Mouse (Mus musculus) hindbrain, postnatal 0 days (tissue): ENCODE measurements around the gene Ccnl1. TPM values are rescaled to one million over a fixed set of nuclear protein-coding genes. Genes with fewer than 3 reads are reported as not detected.
A peak's percentile ranks its signal among the peaks of the same experiment; 100 is the strongest.

Experiments
- ATAC-seq: fragments of 200-750 bp; cut with Nextera tagmentation; 2 replicates; pipeline ENCODE4 v1.8.0; 2017; ENCODE audit warnings: mild to moderate bottlenecking, moderate TSS enrichment, moderate library complexity
- DNase-seq: peaks from one replicate; pipeline ENCODE4 v3.0.0-alpha.2; 2015; ENCODE audit warnings: low spot score
- H3K27ac ChIP-seq: fragments of 300-500 bp; sonication (generic); 2 replicates; pipeline ENCODE4 v1.5.1; 2014; ENCODE audit warnings: mild to moderate bottlenecking
- H3K27me3 ChIP-seq: fragments of 300-500 bp; sonication (generic); 2 replicates; pipeline ENCODE4 v1.6.1; 2014; ENCODE audit warnings: low read length, mixed read lengths; ENCODE audit not compliant: insufficient read depth
- H3K36me3 ChIP-seq: fragments of 300-500 bp; sonication (generic); 2 replicates; pipeline ENCODE4 v1.6.1; 2014; ENCODE audit warnings: low read length, mixed read lengths; ENCODE audit not compliant: insufficient read depth
- H3K4me1 ChIP-seq: fragments of 300-500 bp; sonication (generic); 2 replicates; pipeline ENCODE4 v1.6.1; 2014; ENCODE audit warnings: antibody characterized with exemption, low read length, mixed read lengths; ENCODE audit not compliant: insufficient read depth
- H3K4me2 ChIP-seq: fragments of 300-500 bp; sonication (generic); 2 replicates; pipeline ENCODE4 v1.6.1; 2014; ENCODE audit warnings: low read depth, mild to moderate bottlenecking, low read length, moderate library complexity, mixed read lengths
- H3K4me3 ChIP-seq: fragments of 300-500 bp; sonication (generic); 2 replicates; pipeline ENCODE4 v1.5.1; 2014; ENCODE audit warnings: low read length
- H3K9ac ChIP-seq: fragments of 300-500 bp; sonication (generic); replicated peaks from 2 replicates; pipeline ENCODE4 v1.6.1; 2014; ENCODE audit warnings: mild to moderate bottlenecking, low read length, moderate library complexity, mixed read lengths
- H3K9me3 ChIP-seq: fragments of 300-500 bp; sonication (generic); 2 replicates; pipeline ENCODE4 v1.6.1; 2016; ENCODE audit warnings: low read length, mixed read lengths
- CTCF ChIP-seq: IDR thresholded peaks from 2 replicates; pipeline ENCODE4 v1.5.1; 2016; ENCODE audit warnings: antibody characterized with exemption, control low read depth, low read depth
- WGBS: fragments of 180-500 bp; shearing (Covaris S2); extraction: QIAGEN DNeasy Blood & Tissue Kit; methylation state at CpG from one replicate; pipeline ENCODE4 v1.1.7; 2014; 5-methylcytosine and 5-hydroxymethylcytosine counted together
- polyA plus RNA-seq: library from polyadenylated mRNA; unstranded; fragments of >200 nt; fragmentation: Nextera tagmentation; extraction: Ambion mirVana; gene quantifications from 2 replicates; pipeline ENCODE4 v1.2.1, GENCODE M21; 2015
- total RNA-seq: library from RNA; depleted of rRNA; stranded (reverse); fragments of >200 nt; gene quantifications from 2 replicates; pipeline ENCODE4 v1.2.3, GENCODE M21; 2014

Ccnl1 gene
- total and polyA plus RNA-seq, 2 experiments from 2014 or later, result 32.9 to 56.8 TPM

DNA sequence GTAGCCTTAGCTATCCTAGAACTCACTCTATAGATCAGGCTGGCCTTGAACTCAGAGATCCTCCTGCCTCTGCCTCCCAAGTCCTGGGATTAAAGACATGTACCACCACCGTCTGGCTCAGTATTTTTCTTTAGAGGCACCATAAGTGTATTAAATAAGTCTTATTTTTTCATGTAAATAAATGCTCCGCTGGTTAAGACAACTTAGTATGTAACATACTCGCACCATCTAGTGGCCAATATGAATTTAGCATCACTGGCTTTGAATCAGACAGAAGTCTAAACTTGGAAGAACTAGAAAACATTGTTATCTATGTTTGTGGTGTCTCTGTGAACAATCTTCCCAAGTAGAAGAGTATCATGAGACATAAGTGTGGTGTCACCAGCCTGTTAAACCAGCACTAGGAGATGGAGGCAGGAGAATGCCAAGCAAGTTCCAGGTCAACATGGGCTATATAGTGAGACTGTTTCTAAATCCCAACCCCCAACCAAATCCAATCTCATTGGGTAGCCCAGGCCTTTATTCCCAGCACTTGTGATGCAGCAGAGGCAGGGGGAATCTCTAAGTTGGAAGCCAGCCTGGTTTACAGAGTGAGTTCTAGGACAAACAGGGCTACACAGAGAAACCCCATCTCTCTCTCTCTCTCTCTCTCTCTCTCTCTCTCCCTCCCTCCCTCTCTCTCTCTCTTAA is 33.1 kb upstream of the Ccnl1 start:
- Histone ChIP-seq H3K4me1 (no peaks in the 10 kb centered on the region), H3K4me2 (no peak overlapping the region), H3K9ac (no peak overlapping the region), H3K27ac (no peak overlapping the region), H3K27me3 (no peaks in the 10 kb centered on the region), H3K9me3 (no peaks in the 10 kb centered on the region), H3K4me3 (no peak overlapping the region), H3K36me3 (no peaks in the 10 kb centered on the region)
- WGBS, result 14% methylated on average over 3 of the region's 3 CpGs
- ATAC-seq (peak; percentile 64), DNase-seq (peak; percentile 80)
- peak; percentile 79 for TF ChIP-seq CTCF

DNA sequence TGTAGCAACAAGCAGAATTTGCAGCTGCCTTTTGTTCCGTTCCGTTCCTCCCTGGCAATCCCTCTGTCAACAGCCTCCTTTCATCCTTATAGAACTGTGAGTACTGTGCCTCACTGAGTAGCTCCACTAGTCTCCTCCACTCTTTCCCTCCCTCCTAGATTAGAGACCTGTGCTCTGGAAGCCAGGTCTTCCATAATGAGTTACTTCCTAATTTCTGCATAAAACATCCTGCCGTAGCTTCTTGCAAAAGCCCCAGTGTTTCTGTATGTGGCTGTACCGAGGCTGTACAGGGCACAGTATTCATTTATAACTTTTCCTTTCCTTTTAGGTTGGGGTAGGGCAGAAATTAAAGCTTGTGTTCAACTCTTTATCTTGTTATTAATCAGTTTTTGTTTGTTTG is 32.5 kb upstream of the Ccnl1 start:
- no peak for ATAC-seq

DNA sequence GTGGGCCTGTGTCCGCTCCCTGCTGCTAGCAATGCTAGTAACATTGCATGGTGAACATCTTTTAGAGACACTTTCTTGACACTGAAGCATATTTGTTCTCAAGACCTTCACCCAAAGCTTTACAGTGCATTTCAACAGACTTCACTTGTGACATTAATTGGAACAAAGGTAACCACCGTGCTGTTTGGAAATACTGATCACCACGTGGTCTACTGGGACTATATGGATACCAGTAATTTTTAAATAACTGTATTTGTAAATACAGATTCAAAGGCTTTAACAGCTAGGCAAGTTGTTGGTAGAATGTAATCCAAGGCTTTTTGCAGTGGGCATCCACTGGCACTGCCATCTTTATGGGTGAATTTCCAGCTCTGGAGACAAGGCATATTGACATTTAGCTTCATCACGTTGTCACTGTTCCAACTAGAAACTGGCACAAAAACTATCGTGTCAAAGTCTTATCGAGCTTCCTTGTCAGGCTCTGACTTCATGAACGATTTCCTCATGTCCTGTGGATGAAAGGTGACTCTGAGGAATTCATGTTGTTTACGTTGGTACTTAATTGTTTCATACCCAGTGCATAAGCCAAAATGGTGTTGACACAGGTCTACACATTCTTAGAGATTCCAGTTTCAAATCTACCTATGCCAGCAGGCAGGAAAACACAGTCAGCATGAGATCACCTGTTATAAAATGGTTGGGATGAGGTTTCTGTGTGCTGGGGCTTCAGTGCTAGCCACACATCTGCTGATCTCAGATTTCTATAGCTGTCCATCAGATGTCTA is 30.9 kb upstream of the Ccnl1 start:
- 80% methylated on average over 8 of the region's 8 CpGs for WGBS
- no peak overlapping the region for H3K4me3 ChIP-seq

More for the DNA sequence above, 32.5 kb upstream of the Ccnl1 start:
- TF ChIP-seq CTCF, result no peak
- WGBS, result 86% methylated on average over 4 of the region's 4 CpGs
- Histone ChIP-seq H3K27ac (no peak overlapping the region), H3K36me3 (no peaks in the 10 kb centered on the region), H3K4me2 (no peak overlapping the region), H3K9ac (no peak overlapping the region), H3K9me3 (no peaks in the 10 kb centered on the region), H3K4me3 (no peak overlapping the region), H3K27me3 (no peaks in the 10 kb centered on the region), H3K4me1 (no peaks in the 10 kb centered on the region)
- no peak for DNase-seq

DNA sequence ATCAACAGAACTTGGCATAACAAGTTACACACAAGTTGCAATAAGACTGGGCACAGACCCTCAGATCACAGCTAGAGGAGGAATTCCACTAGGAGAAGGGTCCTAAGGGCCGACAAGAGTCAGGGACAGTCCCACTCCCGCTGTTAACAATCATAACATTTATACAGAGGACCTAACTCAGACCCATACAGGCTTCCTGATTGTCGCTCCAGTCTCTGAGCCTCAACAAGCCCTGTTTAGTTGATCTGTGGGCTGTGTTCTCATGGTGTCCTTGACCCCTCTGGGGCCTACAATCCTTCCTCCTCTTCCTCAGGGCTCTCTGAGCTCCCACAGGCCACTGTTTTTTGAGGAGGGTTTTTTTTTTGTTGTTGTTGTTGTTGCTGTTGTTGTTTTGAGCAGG is 18.2 kb upstream of the Ccnl1 start:
- no peak overlapping the region for H3K9ac ChIP-seq
- no peak overlapping the region for H3K4me2 ChIP-seq
- no peaks in the 10 kb centered on the region for H3K36me3 ChIP-seq
- ATAC-seq, result no peak
- H3K27me3 ChIP-seq, result no peaks in the 10 kb centered on the region
- H3K4me3 ChIP-seq, result no peak overlapping the region
- no peak for DNase-seq
- no peaks in the 10 kb centered on the region for H3K9me3 ChIP-seq
- no peak for TF ChIP-seq CTCF
- no peak overlapping the region for H3K27ac ChIP-seq
- no peaks in the 10 kb centered on the region; the same call in 1 of the 2 replicates for H3K4me1 ChIP-seq
- WGBS, result 52% methylated on average over 3 of the region's 3 CpGs

More for the DNA sequence above, 30.9 kb upstream of the Ccnl1 start:
- H3K4me2 ChIP-seq, result no peak overlapping the region
- no peak for ATAC-seq
- no peaks in the 10 kb centered on the region for H3K27me3 ChIP-seq
- H3K27ac ChIP-seq, result no peak overlapping the region
- no peaks in the 10 kb centered on the region for H3K4me1 ChIP-seq
- H3K9ac ChIP-seq, result no peak overlapping the region
- no peak for TF ChIP-seq CTCF
- no peak for DNase-seq
- H3K9me3 ChIP-seq, result no peaks in the 10 kb centered on the region
- H3K36me3 ChIP-seq, result no peaks in the 10 kb centered on the region

DNA sequence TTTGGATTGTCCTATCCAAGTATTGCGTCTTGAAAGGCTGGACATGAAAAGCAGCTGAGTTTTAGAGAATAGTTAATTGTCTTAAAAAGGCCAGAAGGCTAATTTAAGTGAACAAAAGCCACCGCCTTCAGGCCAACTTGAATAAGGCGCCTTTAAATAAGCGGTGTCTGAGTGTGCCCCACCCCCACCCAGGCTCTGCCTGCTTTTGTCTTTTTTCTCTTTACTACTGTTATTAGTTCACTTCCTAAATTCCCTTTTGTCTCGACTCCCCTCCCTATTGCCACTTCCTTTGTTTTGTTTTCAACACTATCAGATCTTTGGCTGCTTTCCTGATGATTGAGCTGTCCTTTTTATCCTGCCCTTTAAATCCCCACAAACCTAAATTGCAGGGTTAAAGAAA is 17.3 kb upstream of the Ccnl1 start:
- DNase-seq (peak; percentile 57), ATAC-seq (no peak)
- no peaks in the 10 kb centered on the region for H3K36me3 ChIP-seq
- H3K4me1 ChIP-seq, result no peaks in the 10 kb centered on the region; the same call in 1 of the 2 replicates
- no peaks in the 10 kb centered on the region for H3K9me3 ChIP-seq
- TF ChIP-seq CTCF, result peak; percentile 24; the same call in 1 of the 2 replicates
- H3K4me2 ChIP-seq, result peak overlapping the region; percentile 71
- WGBS, result 1% methylated on average over 5 of the region's 5 CpGs
- H3K4me3 ChIP-seq, result peak overlapping the region; percentile 62
- H3K27me3 ChIP-seq, result no peaks in the 10 kb centered on the region
- H3K9ac ChIP-seq, result peak overlapping the region; percentile 70; the same call in 1 of the 2 replicates
- peak overlapping the region; percentile 98 for H3K27ac ChIP-seq

- no peak for TF ChIP-seq CTCF
- Histone ChIP-seq H3K4me2 (peak overlapping the region; percentile 71), H3K27me3 (no peaks in the 10 kb centered on the region), H3K4me3 (peak overlapping the region; percentile 62), H3K27ac (peak overlapping the region; percentile 98), H3K9me3 (no peaks in the 10 kb centered on the region), H3K9ac (peak overlapping the region; percentile 70), H3K4me1 (no peaks in the 10 kb centered on the region; the same call in 1 of the 2 replicates), H3K36me3 (no peaks in the 10 kb centered on the region)
- ATAC-seq (peak; percentile 98), DNase-seq (peak; percentile 97)
- under 1% methylated on average over 43 of the region's 43 CpGs for WGBS
Observed at GRCm38 (mm10) chr3:65974232-65975058, 16.4 kb upstream of the Ccnl1 start.
